Mouse (Mus musculus) C2C12 (cell line): ENCODE measurements around the gene Grxcr1.

Source experiments
- CEBPB ChIP-seq: IDR thresholded peaks from one replicate; pipeline ENCODE4 v1.6.1; 2011; ENCODE audit warnings: low read depth, mild to moderate bottlenecking, control low read depth, moderate library complexity
- CTCF ChIP-seq: IDR thresholded peaks from one replicate; pipeline ENCODE4 v1.5.1; 2011; ENCODE audit not compliant: control insufficient read depth, insufficient read depth, insufficient read length
- FOSL1 ChIP-seq: IDR thresholded peaks from one replicate; pipeline ENCODE4 v1.8.0; 2011; ENCODE audit warnings: mild to moderate bottlenecking, low read length; ENCODE audit not compliant: poor library complexity, insufficient read depth, severe bottlenecking
- MAX ChIP-seq: IDR thresholded peaks from one replicate; pipeline ENCODE4 v1.6.1; 2011; ENCODE audit warnings: mild to moderate bottlenecking, control low read depth
- MYOD1 ChIP-seq: IDR thresholded peaks from one replicate; pipeline ENCODE4 v1.6.1; 2011; ENCODE audit warnings: low read depth; ENCODE audit not compliant: control insufficient read depth, insufficient read length
- MYOG ChIP-seq: IDR thresholded peaks from one replicate; pipeline ENCODE4 v1.6.1; 2011; ENCODE audit not compliant: control insufficient read depth, insufficient read length; ENCODE audit errors: extremely low read depth
- USF1 ChIP-seq: IDR thresholded peaks from one replicate; pipeline ENCODE4 v1.6.1; 2011; ENCODE audit warnings: low read depth, mild to moderate bottlenecking, control low read depth, moderate library complexity

DNA sequence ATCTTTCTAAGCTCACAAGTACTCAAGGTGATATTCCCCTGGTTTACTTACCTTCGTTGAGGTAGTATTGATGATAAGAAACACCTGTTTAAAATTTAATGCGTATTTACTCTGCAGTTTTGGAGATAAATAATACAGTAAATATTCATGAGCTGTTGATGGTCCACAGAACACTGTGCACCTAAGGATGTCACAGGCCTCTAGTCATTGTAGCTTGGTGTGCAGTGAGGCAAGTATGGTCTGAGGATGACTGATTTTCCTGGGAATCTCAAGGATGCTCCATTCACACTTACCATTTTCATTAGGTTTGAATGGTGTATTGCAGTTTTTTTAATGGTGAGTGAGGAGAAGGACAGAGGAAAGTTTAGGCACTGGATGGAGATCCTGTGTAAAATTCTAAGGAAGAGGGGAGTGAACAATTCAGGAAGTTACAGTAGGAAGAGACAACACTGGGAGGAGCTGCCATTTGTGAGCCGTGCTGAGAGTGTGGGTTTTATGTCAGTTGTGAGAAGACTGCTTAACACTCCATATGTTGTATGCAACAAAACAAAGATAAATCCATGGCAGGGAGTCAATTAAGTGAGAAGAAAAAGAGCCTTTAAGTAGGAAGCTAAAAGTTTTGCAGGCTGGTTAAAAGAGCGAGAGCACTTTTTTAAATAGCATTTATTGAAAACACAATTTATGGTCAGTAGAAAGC is 118.9 kb downstream of the Grxcr1 start:
- TF ChIP-seq MAX (no peak), CTCF (no peak), USF1 (no peak), MYOD1 (no peak), MYOG (no peak), FOSL1 (no peak), CEBPB (no peak)
